In genomic region chr15:78930801-78931426, GRCm38 (mm10) we compare ENCODE assay signal across 13 mouse cellular contexts. TPM values are rescaled to one million over a fixed set of nuclear protein-coding genes. Genes with fewer than 3 reads are reported as not detected.
DNase-seq lines count a peak whose midpoint lies in the region; ATAC-seq and TF ChIP-seq lines count a peak whose summit lies in the region.
"Had no signal": no experiment of that assay in that cellular context is flagged by ENCODE, and none has a peak within 500 bp of the region (broad histone marks: within the 10 kb centered on the region; RNA-seq: fewer than 3 reads in every experiment).

No protein-coding gene starts in this region.

- in situ Hi-C loops in CH12.LX (cut with MboI; ENCODE audit: low pct_ligation_motif_present, low pct_unique_long_range_greater_than_20kb, low sequenced_read_pairs): no loop called here

- no peak for DNase-seq in CH12.LX (ENCODE audit: extremely low read depth)
- DNase-seq in midbrain, embryonic 14.5 days: no peak
- no peak for DNase-seq in layer of hippocampus, postnatal 25 days (ENCODE audit: extremely low spot score in 1 of 2, low spot score in 1 of 2)
- DNase-seq in left cerebral cortex, postnatal 36 days (ENCODE audit: low spot score in 2 of 2): no peak
- DNase-seq: right cerebral cortex, postnatal 14 days had no signal

- intact Hi-C loops in left cerebral cortex, postnatal 36 days (cut with DNase I): loop anchor here (2.0 kb wide), 1 partner anchor 16 kb away; no protein-coding TSS in a partner anchor

- TF ChIP-seq POLR2A in CH12.LX (IDR thresholded peaks at IDR 0.05; ENCODE audit: low read depth, low read length): no peak; the same call in 1 of the 2 replicates

- TF ChIP-seq EP300 in CH12.LX (IDR thresholded peaks at IDR 0.05; ENCODE audit: low read length): no peak

- no peak overlapping the region for H3K4me3 ChIP-seq in intestine, embryonic 16.5 days (ENCODE audit: low read length)
- no peak overlapping the region for H3K4me3 ChIP-seq in intestine, postnatal 0 days (ENCODE audit: low read depth, low read length)
- H3K4me3 ChIP-seq in CH12.LX (replicated peaks in 1 of 3; ENCODE audit: low read depth in 2 of 3, low read length in 2 of 3, poor library complexity in 1 of 3): no peak overlapping the region
- H3K4me3 ChIP-seq in embryonic facial prominence, embryonic 15.5 days (replicated peaks): no peak overlapping the region
- H3K4me3 ChIP-seq in stomach, embryonic 14.5 days (ENCODE audit: low read depth, low read length): no peak overlapping the region
- no peak overlapping the region for H3K4me3 ChIP-seq in midbrain, embryonic 14.5 days (replicated peaks; ENCODE audit: low read depth, low read length)
- H3K4me3 ChIP-seq: kidney, embryonic 15.5 days had no signal

- no peak overlapping the region for H3K4me2 ChIP-seq in intestine, embryonic 16.5 days (ENCODE audit: low read depth, low read length)
- H3K4me2 ChIP-seq in intestine, postnatal 0 days (replicated peaks; ENCODE audit: low read depth): no peak overlapping the region
- H3K4me2 ChIP-seq in CH12.LX (ENCODE audit: insufficient read depth, low read depth, poor library complexity, severe bottlenecking): no peak overlapping the region
- H3K4me2 ChIP-seq in embryonic facial prominence, embryonic 15.5 days (replicated peaks): no peak overlapping the region
- H3K4me2 ChIP-seq in stomach, embryonic 14.5 days (replicated peaks; ENCODE audit: low read depth, low read length): no peak overlapping the region
- H3K4me2 ChIP-seq in midbrain, embryonic 14.5 days (ENCODE audit: low read length): no peak overlapping the region
- H3K4me2 ChIP-seq: kidney, embryonic 15.5 days; lung, embryonic 14.5 days had no signal

- peaks cover 11% of the 10 kb centered on the region; the same call in 1 of the 2 replicates for H3K79me2 ChIP-seq in CH12.LX (replicated peaks; ENCODE audit: control insufficient read depth, extremely low read depth, insufficient read depth, poor library complexity, severe bottlenecking)

- H3K9ac ChIP-seq in intestine, embryonic 16.5 days (ENCODE audit: low read depth, low read length): no peak overlapping the region
- no peak overlapping the region for H3K9ac ChIP-seq in intestine, postnatal 0 days (ENCODE audit: low read depth, low read length)
- H3K9ac ChIP-seq in CH12.LX (ENCODE audit: insufficient read depth, low read depth): no peak overlapping the region
- no peak overlapping the region for H3K9ac ChIP-seq in embryonic facial prominence, embryonic 15.5 days
- no peak overlapping the region for H3K9ac ChIP-seq in stomach, embryonic 14.5 days (replicated peaks; ENCODE audit: low read depth, low read length)
- H3K9ac ChIP-seq in midbrain, embryonic 14.5 days (replicated peaks; ENCODE audit: low read length): no peak overlapping the region
- H3K9ac ChIP-seq: kidney, embryonic 15.5 days; lung, embryonic 14.5 days had no signal

- H3K27me3 ChIP-seq in intestine, embryonic 16.5 days (replicated peaks; ENCODE audit: control insufficient read depth, insufficient read depth, low read length): no peaks in the 10 kb centered on the region
- H3K27me3 ChIP-seq in intestine, postnatal 0 days (replicated peaks; ENCODE audit: control insufficient read depth, insufficient read depth, low read length): no peaks in the 10 kb centered on the region
- H3K27me3 ChIP-seq in CH12.LX (replicated peaks): no peaks in the 10 kb centered on the region
- no peaks in the 10 kb centered on the region for H3K27me3 ChIP-seq in embryonic facial prominence, embryonic 15.5 days
- H3K27me3 ChIP-seq in stomach, embryonic 14.5 days (ENCODE audit: control insufficient read depth, insufficient read depth, low read length): no peaks in the 10 kb centered on the region
- H3K27me3 ChIP-seq in midbrain, embryonic 14.5 days (ENCODE audit: control insufficient read depth, insufficient read depth, low read length): peaks cover 4% of the 10 kb centered on the region; the same call in 1 of the 2 replicates
- H3K27me3 ChIP-seq: kidney, embryonic 15.5 days had no signal

- H3K9me3 ChIP-seq in intestine, embryonic 16.5 days (ENCODE audit: control insufficient read depth, low read length): no peaks in the 10 kb centered on the region
- H3K9me3 ChIP-seq in intestine, postnatal 0 days (ENCODE audit: control insufficient read depth): no peaks in the 10 kb centered on the region
- H3K9me3 ChIP-seq in CH12.LX (replicated peaks; ENCODE audit: low read length): no peaks in the 10 kb centered on the region
- no peaks in the 10 kb centered on the region for H3K9me3 ChIP-seq in embryonic facial prominence, embryonic 15.5 days (replicated peaks)
- no peaks in the 10 kb centered on the region for H3K9me3 ChIP-seq in stomach, embryonic 14.5 days (ENCODE audit: control insufficient read depth, low read depth, low read length)
- H3K9me3 ChIP-seq in midbrain, embryonic 14.5 days (ENCODE audit: control insufficient read depth, low read length): no peaks in the 10 kb centered on the region
- H3K9me3 ChIP-seq: kidney, embryonic 15.5 days had no signal

- dilution Hi-C loops in CH12.LX (cut with MboI; ENCODE audit: extremely low pct_ligation_motif_present, extremely low pct_unique_long_range_greater_than_20kb, low sequenced_read_pairs): no loop called here

- peaks cover 22% of the 10 kb centered on the region for H3K4me1 ChIP-seq in intestine, embryonic 16.5 days (ENCODE audit: control insufficient read depth, insufficient read depth, low read length)
- H3K4me1 ChIP-seq in intestine, postnatal 0 days (replicated peaks; ENCODE audit: control insufficient read depth, insufficient read depth, low read length): 0 out of 2 replicates have a peak, but pooled peaks cover 4% of the 10 kb centered on the region
- peaks cover 4 to 37% of the 10 kb centered on the region in 2 experiments for H3K4me1 ChIP-seq in CH12.LX (ENCODE audit: control insufficient read depth in 1 of 2, insufficient read depth in 2 of 2)
- peaks cover 41% of the 10 kb centered on the region for H3K4me1 ChIP-seq in embryonic facial prominence, embryonic 15.5 days
- H3K4me1 ChIP-seq in stomach, embryonic 14.5 days (ENCODE audit: control insufficient read depth, insufficient read depth, low read length): peaks cover 17% of the 10 kb centered on the region
- H3K4me1 ChIP-seq in midbrain, embryonic 14.5 days (ENCODE audit: control insufficient read depth, insufficient read depth, low read length): peaks cover 16% of the 10 kb centered on the region

- TF ChIP-seq RAD21 in CH12.LX (IDR thresholded peaks at IDR 0.05; ENCODE audit: low read depth, low read length): no peak

- H3K36me3 ChIP-seq in intestine, embryonic 16.5 days (ENCODE audit: control insufficient read depth, insufficient read depth, low read length): peaks cover 8% of the 10 kb centered on the region; the same call in 1 of the 2 replicates
- peaks cover 8% of the 10 kb centered on the region; the same call in 1 of the 2 replicates for H3K36me3 ChIP-seq in intestine, postnatal 0 days (ENCODE audit: control insufficient read depth, insufficient read depth)
- peaks cover 12 to 25% of the 10 kb centered on the region in 2 experiments for H3K36me3 ChIP-seq in CH12.LX (replicated peaks in 1 of 2; ENCODE audit: control insufficient read depth in 1 of 2, insufficient read depth in 1 of 2, low read length in 1 of 2)
- H3K36me3 ChIP-seq in embryonic facial prominence, embryonic 15.5 days: peaks cover 20% of the 10 kb centered on the region
- H3K36me3 ChIP-seq in stomach, embryonic 14.5 days (ENCODE audit: control insufficient read depth, insufficient read depth, low read length): peaks cover 13% of the 10 kb centered on the region
- no peaks in the 10 kb centered on the region for H3K36me3 ChIP-seq in midbrain, embryonic 14.5 days (ENCODE audit: control insufficient read depth, insufficient read depth, low read length)

- ATAC-seq in intestine, embryonic 16.5 days: no peak
- ATAC-seq in intestine, postnatal 0 days: no peak
- ATAC-seq in embryonic facial prominence, embryonic 15.5 days (ENCODE audit: insufficient number of reproducible peaks, low FRiP score, low TSS enrichment, low read depth): no peak
- ATAC-seq in stomach, embryonic 14.5 days (ENCODE audit: insufficient number of reproducible peaks, insufficient read depth, low FRiP score, low read depth): no peak
- no peak for ATAC-seq in midbrain, embryonic 14.5 days (ENCODE audit: low FRiP score, low TSS enrichment)
- ATAC-seq: forebrain, embryonic 14.5 days; midbrain, embryonic 16.5 days had no signal

- 86% methylated on average over 7 of the region's 7 CpGs for WGBS in intestine, embryonic 16.5 days
- 83% methylated on average over 7 of the region's 7 CpGs for WGBS in intestine, postnatal 0 days
- WGBS in embryonic facial prominence, embryonic 15.5 days: 81% methylated on average over 7 of the region's 7 CpGs
- WGBS in stomach, embryonic 14.5 days: 82% methylated on average over 7 of the region's 7 CpGs
- WGBS in midbrain, embryonic 14.5 days: 91% methylated on average over 7 of the region's 7 CpGs

- H3K27ac ChIP-seq in intestine, embryonic 16.5 days (ENCODE audit: low read length): peak overlapping the region; percentile 6; the same call in 1 of the 2 replicates
- H3K27ac ChIP-seq in intestine, postnatal 0 days (ENCODE audit: low read depth, low read length): no peak overlapping the region
- H3K27ac ChIP-seq in CH12.LX (ENCODE audit: insufficient read depth, low read depth): peak overlapping the region; percentile 18; the same call in 1 of the 2 replicates
- H3K27ac ChIP-seq in embryonic facial prominence, embryonic 15.5 days (replicated peaks): peak overlapping the region; percentile 55
- H3K27ac ChIP-seq in stomach, embryonic 14.5 days (ENCODE audit: low read length): peak overlapping the region; percentile 6; the same call in 1 of the 2 replicates
- H3K27ac ChIP-seq in midbrain, embryonic 14.5 days (replicated peaks; ENCODE audit: low read depth, low read length): no peak overlapping the region
- H3K27ac ChIP-seq: kidney, embryonic 15.5 days had no signal

- no peak for TF ChIP-seq CTCF in intestine, postnatal 0 days (IDR thresholded peaks at IDR 0.05; ENCODE audit: low read depth)
- no peak for TF ChIP-seq CTCF in CH12.LX (conservative IDR thresholded peaks at IDR 0.05 in 1 of 2, IDR thresholded peaks at IDR 0.05 in 1 of 2; ENCODE audit: low read depth in 2 of 2, low read length in 2 of 2)

RNA-seq across cellular contexts. Expression of gene Nol12, which starts 3.8 kb away (rescaled TPM):
- 38.1 and 43.7 TPM in 2 replicates for polyA plus RNA-seq in intestine, embryonic 16.5 days (2015; fragmentation: Nextera tagmentation; extraction: Ambion mirVana)
- polyA plus RNA-seq in intestine, postnatal 0 days (2015; fragmentation: Nextera tagmentation; extraction: Ambion mirVana): 24.8 and 26.0 TPM in 2 replicates
- 33.2 and 40.0 TPM in 2 replicates for total RNA-seq in CH12.LX (2012; rRNA removed)
- 13.2 and 13.7 TPM in 2 replicates for total RNA-seq in CH12.LX (2014; rRNA removed)
- 89.5 and 91.1 TPM in 2 replicates for polyA plus RNA-seq in CH12.LX (2012; ENCODE audit: insufficient read length, low read depth)
- 52.7 and 53.7 TPM in 2 replicates for polyA plus RNA-seq in embryonic facial prominence, embryonic 15.5 days (2015; fragmentation: Nextera tagmentation; extraction: Ambion mirVana)
- 45.9 and 56.7 TPM in 2 replicates for polyA plus RNA-seq in stomach, embryonic 14.5 days (2014; fragmentation: Nextera tagmentation; extraction: Ambion mirVana)
- 61.0 and 70.8 TPM in 2 replicates for polyA plus RNA-seq in midbrain, embryonic 14.5 days (2014; fragmentation: Nextera tagmentation; extraction: Ambion mirVana)
- 10 to 100 TPM; 37.4 to 37.6 TPM for total RNA-seq in layer of hippocampus, postnatal 25 days (2021)
- 10 to 100 TPM; 39.5 to 42.1 TPM for total RNA-seq in left cerebral cortex, postnatal 36 days (2021)

RNA-seq across cellular contexts. Expression of gene Lgals1, which starts 4.4 kb away (rescaled TPM):
- 865 and 927 TPM in 2 replicates for polyA plus RNA-seq in intestine, embryonic 16.5 days (2015; fragmentation: Nextera tagmentation; extraction: Ambion mirVana)
- polyA plus RNA-seq in intestine, postnatal 0 days (2015; fragmentation: Nextera tagmentation; extraction: Ambion mirVana): 725 and 759 TPM in 2 replicates
- total RNA-seq in CH12.LX (2012; rRNA removed) (735 and 858 TPM in 2 replicates), CH12.LX (2014; rRNA removed) (791 and 805 TPM in 2 replicates)
- polyA plus RNA-seq in CH12.LX (2012; ENCODE audit: insufficient read length, low read depth): 592 and 637 TPM in 2 replicates
- 2,635 and 2,725 TPM in 2 replicates for polyA plus RNA-seq in embryonic facial prominence, embryonic 15.5 days (2015; fragmentation: Nextera tagmentation; extraction: Ambion mirVana)
- 1,620 and 1,697 TPM in 2 replicates for polyA plus RNA-seq in stomach, embryonic 14.5 days (2014; fragmentation: Nextera tagmentation; extraction: Ambion mirVana)
- 13.8 and 101 TPM in 2 replicates for polyA plus RNA-seq in midbrain, embryonic 14.5 days (2014; fragmentation: Nextera tagmentation; extraction: Ambion mirVana)
- 10 to 100 TPM; 15.0 to 18.0 TPM for total RNA-seq in layer of hippocampus, postnatal 25 days (2021)
- total RNA-seq in left cerebral cortex, postnatal 36 days (2021): 10 to 100 TPM; 19.3 to 25.0 TPM

RNA-seq across cellular contexts. Expression of gene Triobp, which starts 16.6 kb away (rescaled TPM):
- polyA plus RNA-seq in intestine, embryonic 16.5 days (2015; fragmentation: Nextera tagmentation; extraction: Ambion mirVana): 54.3 and 58.7 TPM in 2 replicates
- 35.2 and 39.4 TPM in 2 replicates for polyA plus RNA-seq in intestine, postnatal 0 days (2015; fragmentation: Nextera tagmentation; extraction: Ambion mirVana)
- total RNA-seq in CH12.LX (2012; rRNA removed) (26.3 and 31.0 TPM in 2 replicates), CH12.LX (2014; rRNA removed) (10.9 and 11.5 TPM in 2 replicates)
- 25.5 and 27.3 TPM in 2 replicates for polyA plus RNA-seq in CH12.LX (2012; ENCODE audit: insufficient read length, low read depth)
- 54.6 and 61.4 TPM in 2 replicates for polyA plus RNA-seq in embryonic facial prominence, embryonic 15.5 days (2015; fragmentation: Nextera tagmentation; extraction: Ambion mirVana)
- polyA plus RNA-seq in stomach, embryonic 14.5 days (2014; fragmentation: Nextera tagmentation; extraction: Ambion mirVana): 50.2 TPM in 2 replicates
- 42.5 and 46.5 TPM in 2 replicates for polyA plus RNA-seq in midbrain, embryonic 14.5 days (2014; fragmentation: Nextera tagmentation; extraction: Ambion mirVana)
- total RNA-seq in layer of hippocampus, postnatal 25 days (2021): 10 to 100 TPM; 14.0 to 16.0 TPM
- total RNA-seq in left cerebral cortex, postnatal 36 days (2021): 10 to 100 TPM; 14.3 to 19.5 TPM

RNA-seq across cellular contexts. Expression of gene Pdxp, which starts 17.2 kb away (rescaled TPM):
- 2.2 and 6.4 TPM in 2 replicates for polyA plus RNA-seq in intestine, embryonic 16.5 days (2015; fragmentation: Nextera tagmentation; extraction: Ambion mirVana)
- polyA plus RNA-seq in intestine, postnatal 0 days (2015; fragmentation: Nextera tagmentation; extraction: Ambion mirVana): 3.3 and 4.2 TPM in 2 replicates
- total RNA-seq in CH12.LX (2012; rRNA removed): 9.3 and 9.8 TPM in 2 replicates
- total RNA-seq in CH12.LX (2014; rRNA removed): 2.8 and 3.1 TPM in 2 replicates
- 3.4 and 5.4 TPM in 2 replicates for polyA plus RNA-seq in CH12.LX (2012; ENCODE audit: insufficient read length, low read depth)
- 17.3 and 19.9 TPM in 2 replicates for polyA plus RNA-seq in embryonic facial prominence, embryonic 15.5 days (2015; fragmentation: Nextera tagmentation; extraction: Ambion mirVana)
- 15.7 and 17.9 TPM in 2 replicates for polyA plus RNA-seq in stomach, embryonic 14.5 days (2014; fragmentation: Nextera tagmentation; extraction: Ambion mirVana)
- polyA plus RNA-seq in midbrain, embryonic 14.5 days (2014; fragmentation: Nextera tagmentation; extraction: Ambion mirVana): 111 and 147 TPM in 2 replicates
- 100 to 1,000 TPM; 161 to 187 TPM for total RNA-seq in layer of hippocampus, postnatal 25 days (2021)
- 100 to 1,000 TPM; 159 to 192 TPM for total RNA-seq in left cerebral cortex, postnatal 36 days (2021)

RNA-seq across cellular contexts. Expression of gene Sh3bp1, which starts 31.3 kb away (rescaled TPM):
- 21.5 and 23.3 TPM in 2 replicates for polyA plus RNA-seq in intestine, embryonic 16.5 days (2015; fragmentation: Nextera tagmentation; extraction: Ambion mirVana)
- 7.2 and 7.6 TPM in 2 replicates for polyA plus RNA-seq in intestine, postnatal 0 days (2015; fragmentation: Nextera tagmentation; extraction: Ambion mirVana)
- total RNA-seq in CH12.LX (2012; rRNA removed): 20.6 and 23.8 TPM in 2 replicates
- 12.3 and 15.5 TPM in 2 replicates for total RNA-seq in CH12.LX (2014; rRNA removed)
- 48.6 and 69.7 TPM in 2 replicates for polyA plus RNA-seq in CH12.LX (2012; ENCODE audit: insufficient read length, low read depth)
- 56.7 and 68.1 TPM in 2 replicates for polyA plus RNA-seq in embryonic facial prominence, embryonic 15.5 days (2015; fragmentation: Nextera tagmentation; extraction: Ambion mirVana)
- polyA plus RNA-seq in stomach, embryonic 14.5 days (2014; fragmentation: Nextera tagmentation; extraction: Ambion mirVana): 43.5 and 51.4 TPM in 2 replicates
- polyA plus RNA-seq in midbrain, embryonic 14.5 days (2014; fragmentation: Nextera tagmentation; extraction: Ambion mirVana): 1.7 and 2.9 TPM in 2 replicates
- total RNA-seq in layer of hippocampus, postnatal 25 days (2021): 10 to 100 TPM; 24.3 to 25.3 TPM
- 10 to 100 TPM; 23.7 to 31.5 TPM for total RNA-seq in left cerebral cortex, postnatal 36 days (2021)

Comparison
In these comparisons a context has a peak if more than half of its experiments do, and no peak if none do; other contexts are left out.
1. H3K27ac ChIP-seq: peak in intestine, embryonic 16.5 days (single experiment), CH12.LX (single experiment), embryonic facial prominence, embryonic 15.5 days (single experiment) and stomach, embryonic 14.5 days (single experiment); none in intestine, postnatal 0 days (single experiment) and midbrain, embryonic 14.5 days (single experiment).